Mouse (Mus musculus) embryo, embryonic 10 days (tissue): ENCODE data around the gene Dynlrb1.

Experiments
- DNase-seq: peaks from one replicate; pipeline ENCODE4 v3.0.0-alpha.2; 2015; ENCODE audit warnings: low spot score

Dynlrb1 gene

DNA sequence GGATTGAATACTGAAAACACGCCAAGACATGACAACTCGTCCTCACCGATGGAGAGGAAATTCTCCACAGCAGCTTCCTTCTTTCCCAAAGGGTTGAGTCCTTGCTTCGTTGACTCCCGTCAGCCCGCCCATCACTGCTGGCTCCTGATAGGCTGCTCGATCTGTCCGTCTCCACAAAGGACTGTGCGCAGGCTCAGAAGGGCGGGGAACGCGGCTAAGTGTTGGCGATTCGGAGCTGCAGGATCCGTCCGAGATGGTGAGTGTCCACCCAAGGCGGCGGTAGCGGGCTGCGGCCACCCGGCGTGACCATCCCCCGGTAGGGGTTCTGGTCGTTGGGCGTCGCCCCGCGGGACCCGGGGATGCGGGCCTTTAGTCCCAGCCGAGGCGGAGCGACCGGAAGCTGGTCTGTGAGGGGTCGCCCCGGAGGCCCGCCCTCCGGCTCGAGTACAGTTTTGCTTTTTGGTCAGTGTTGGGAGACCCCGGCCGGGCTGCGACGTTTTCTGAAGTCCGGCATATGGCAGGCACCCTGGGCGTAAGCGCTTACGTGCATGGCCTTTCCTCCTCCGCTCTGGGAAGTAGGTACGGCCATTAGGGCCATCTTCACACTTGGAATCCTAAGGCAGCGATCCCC is at the start of gene Dynlrb1:
TSS of gene Dynlrb1 (plus strand) at position 172 of the 631 bp plus-strand sequence.
- peak; percentile 99 for DNase-seq

DNA sequence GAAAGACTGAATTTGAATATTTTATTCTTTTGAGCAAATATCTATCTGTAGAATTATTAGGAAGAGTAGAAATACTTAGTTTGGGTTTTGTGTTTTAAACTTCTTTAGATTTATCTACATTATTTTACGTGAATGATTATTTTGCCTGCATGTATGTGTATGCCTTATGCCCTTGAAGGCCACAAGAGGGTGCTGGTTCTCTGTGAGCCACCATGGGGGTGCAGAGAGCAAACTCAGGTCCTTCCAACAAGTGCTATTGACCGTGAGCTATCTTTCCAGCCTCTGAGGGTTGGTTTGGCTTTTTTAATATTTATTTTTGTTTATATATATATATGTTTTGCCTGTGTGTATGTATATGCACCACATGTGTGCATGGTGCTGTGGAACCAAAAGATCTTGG is 28.9 kb upstream of the Dynlrb1 start:
- DNase-seq: peak; percentile 48

DNA sequence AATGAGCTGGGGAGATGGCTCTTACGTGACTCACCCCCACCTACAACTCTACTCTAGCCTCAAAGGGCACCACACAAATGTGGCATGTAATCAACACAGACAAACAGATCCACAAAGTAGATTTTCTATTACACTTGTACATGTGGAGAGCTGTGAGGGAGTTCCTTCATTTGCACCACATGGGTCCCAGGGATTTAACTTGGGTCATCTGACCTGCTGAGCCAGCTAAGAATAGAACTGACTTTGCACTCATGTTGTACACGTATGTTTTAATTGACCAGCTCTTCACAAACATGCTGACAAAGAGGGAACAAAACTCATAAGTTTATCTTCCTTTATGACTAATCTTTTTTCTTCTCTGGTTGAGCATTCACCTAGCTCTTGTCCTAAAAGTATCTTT is 13.2 kb upstream of the Dynlrb1 start:
- DNase-seq: no peak

DNA sequence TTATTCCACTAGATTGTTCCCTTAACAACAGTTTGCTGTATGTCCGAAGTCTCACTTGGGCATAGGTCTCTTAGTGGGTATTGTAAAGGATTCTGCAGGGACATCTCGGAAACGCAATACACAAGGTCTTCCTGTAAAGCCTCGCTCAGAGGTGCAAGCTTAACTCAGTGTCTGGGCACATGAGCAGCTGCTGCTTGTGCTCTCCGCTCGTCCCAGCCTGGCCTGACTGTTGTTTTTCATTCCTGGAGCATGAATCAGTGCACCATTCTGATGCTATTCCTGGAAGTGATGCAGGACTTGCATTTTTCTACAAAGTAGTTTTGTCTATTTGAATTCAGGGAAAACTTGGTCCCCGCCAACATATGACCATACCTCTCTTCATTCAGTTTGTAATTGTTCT is 11.6 kb upstream of the Dynlrb1 start:
- DNase-seq: no peak

DNA sequence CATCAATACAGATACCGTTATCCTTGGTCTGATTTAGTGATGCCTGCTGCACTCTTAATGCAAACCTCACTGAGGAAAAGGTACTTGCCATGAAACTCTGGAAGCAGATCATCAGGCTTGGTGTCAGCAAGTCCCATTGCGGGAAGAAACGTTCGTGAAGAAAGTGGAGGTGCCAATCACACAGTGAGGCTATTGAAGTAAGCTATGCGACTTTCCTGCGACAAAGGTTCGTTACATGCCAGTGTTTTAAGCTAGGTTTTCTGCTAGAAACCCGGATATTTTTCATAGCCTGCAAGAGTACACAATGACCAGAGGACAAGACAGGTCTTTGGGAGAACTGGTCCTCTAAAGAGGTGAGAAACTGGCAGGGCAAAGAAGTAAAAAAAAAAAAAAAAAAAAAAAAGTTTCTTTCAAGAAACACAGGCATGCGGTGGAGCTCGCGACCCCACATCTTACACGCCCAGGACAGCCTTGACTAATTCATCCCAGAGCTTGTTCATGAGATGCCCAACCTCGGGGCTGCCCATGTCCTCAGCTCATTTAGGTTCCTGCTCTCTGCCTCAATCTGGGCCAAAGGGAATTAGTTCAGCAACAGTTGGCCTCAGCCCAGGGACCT is 479 bp upstream of the Dynlrb1 start:
- peak; percentile 83 for DNase-seq

DNA sequence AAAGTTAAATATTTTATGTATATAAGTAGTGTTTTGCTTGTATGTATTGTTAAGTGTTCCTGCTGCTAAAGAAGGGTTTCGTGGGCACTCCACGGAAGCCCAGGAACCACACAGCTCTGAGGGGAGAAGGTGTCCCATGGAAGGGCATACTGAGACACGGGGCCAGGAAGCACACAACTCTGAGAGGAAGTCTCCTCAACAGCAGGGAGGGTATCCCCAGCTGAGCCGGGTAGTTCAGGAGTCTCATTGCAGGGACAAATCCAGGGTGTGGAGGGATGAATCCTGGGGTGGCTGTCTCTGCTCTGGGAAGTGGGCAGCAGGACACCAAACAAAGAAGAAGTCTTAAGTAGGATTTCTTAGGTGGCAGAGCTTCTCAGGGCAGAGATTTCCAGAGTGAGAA is 943 bp downstream of the Dynlrb1 start:
- DNase-seq: peak; percentile 11

DNA sequence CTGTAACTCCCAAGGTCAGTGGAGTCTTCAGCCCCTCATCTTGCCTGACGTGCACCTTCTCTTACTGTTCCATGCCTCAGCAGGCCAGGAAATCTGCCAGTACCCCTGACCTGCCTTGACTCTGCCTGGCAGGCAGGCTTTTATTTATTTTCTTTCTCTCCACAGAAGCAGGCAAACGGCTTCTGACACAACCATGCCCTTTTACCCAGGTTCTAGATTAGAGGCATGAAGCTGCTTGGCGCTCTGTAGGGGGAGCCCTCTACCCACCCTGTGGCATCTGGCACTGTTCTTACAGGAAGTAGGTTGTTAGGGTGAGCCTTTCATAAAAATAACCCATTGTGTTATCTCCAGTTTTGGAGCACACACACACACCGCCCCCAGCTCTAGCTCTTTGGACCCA is 4.6 kb downstream of the Dynlrb1 start:
- DNase-seq: peak; percentile 14

DNA sequence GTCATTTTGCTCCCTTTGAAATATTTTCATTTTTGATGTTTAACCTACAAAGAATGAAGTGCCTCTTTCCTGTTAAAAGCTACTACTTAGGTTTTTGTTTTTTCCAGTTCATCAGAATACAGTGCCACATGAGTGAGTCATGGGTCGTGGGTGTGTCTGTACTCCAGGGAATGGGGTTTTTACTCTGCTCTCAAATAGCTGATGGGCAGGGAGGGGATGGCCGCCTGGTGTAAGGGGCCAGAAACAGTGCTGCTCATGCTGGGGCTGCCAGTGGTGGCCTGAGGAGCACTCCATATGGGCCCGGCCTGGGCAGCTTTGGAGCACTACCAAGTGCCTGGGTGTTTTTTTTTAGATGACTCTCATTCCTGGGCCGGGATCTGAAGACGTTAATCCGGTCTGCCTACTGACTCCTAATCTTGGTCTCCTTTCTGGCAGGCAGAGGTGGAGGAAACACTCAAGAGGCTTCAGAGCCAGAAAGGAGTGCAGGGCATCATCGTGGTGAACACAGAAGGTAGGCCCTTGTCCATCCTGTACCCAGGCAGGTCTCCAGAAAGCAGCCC is 6.0 kb downstream of the Dynlrb1 start:
- DNase-seq: no peak

DNA sequence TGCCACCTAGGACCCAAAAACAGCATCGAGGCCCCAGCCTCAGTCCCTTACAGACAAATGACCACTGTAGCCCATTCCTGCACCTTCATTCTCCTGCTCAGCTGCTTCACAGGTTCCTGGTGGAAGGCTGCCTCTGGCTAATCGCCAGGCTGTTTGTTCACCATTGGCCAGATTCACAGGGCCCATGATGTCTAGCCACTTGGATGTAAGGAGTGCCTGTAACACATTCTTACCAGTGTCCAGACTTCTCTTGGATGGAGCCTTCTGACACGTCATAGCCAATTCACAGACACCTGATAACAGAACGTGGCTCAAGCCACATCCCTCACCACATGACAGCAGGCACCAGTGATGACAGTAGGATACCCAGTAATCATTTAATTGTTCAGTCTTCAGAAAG is 9.9 kb downstream of the Dynlrb1 start:
- DNase-seq: no peak

DNA sequence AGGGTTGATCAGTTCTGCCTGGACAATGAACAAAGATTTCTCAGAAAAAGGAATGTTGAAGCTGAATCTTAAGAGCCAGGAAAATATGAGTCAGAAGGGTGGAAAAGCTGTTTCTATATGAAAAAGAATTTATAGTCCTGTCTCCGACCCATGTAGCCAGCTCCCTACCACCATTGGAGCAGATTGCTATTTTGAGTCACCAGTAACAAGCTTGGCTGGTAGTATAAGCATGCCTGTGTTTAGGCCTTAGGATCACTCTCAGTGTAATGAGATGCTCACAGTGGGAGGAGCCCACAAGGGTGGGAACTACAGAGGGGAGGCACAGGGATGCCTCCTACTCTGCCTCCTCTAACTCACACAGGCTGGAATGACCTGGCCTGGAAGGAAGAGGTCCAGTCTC is 11.9 kb downstream of the Dynlrb1 start:
- DNase-seq: no peak

DNA sequence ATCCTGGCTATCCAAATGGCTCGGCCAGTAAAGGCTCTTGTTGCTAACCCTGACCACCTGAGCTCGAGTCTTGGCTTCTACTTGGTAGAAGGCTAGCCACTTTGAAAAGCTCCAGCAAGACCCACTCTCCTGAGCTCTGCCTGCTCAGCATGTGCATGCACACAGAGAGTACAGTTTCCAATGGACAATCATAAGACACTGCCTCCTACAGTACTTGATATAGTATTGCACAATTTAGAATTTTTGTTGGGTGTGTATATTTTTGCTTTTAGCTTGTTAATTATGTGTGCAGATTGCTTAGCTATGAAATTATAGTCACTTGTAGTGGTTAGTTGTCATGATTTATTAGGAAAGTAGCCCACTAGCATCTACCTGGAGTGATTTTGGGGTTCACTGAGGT is 12.4 kb downstream of the Dynlrb1 start:
- no peak for DNase-seq

DNA sequence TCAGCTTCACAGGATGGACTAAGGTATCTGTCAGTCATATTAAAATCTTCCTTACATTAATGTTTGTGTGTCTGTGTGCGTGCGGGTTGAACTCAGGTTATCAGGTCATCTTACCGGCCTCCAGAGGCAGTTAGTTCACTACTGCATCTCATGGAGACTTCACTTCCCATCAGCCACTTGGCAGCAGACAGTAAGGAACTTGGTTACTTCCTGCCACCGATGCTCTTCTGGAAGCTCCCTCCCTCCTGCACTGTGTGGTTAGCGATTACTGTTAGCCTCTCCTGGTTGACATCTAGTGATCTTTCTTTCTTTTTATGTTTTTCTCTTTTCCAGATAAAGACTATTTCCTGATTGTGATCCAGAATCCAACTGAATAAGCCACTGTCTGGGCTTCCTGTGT is 13.3 kb downstream of the Dynlrb1 start:
- DNase-seq: no peak

DNA sequence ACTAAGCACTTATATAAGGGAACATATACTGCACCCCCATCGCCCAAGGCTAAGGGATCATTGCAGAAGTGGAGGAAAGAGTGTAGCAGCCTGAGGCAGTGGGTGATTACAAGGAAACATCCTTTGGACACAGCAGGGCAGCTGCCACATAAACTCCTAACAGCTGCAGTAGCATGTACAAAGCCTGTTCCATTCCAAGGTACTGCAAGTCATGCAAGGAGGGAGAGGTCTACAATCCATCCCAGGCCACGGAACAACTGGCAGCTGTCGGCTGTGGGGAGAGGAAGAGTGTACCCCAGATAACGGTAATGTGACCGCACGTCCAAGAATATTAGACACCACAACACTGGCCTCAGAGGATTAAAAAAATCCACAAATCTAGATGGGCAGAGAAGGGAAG is 29.2 kb downstream of the Dynlrb1 start:
- DNase-seq: no peak

DNA sequence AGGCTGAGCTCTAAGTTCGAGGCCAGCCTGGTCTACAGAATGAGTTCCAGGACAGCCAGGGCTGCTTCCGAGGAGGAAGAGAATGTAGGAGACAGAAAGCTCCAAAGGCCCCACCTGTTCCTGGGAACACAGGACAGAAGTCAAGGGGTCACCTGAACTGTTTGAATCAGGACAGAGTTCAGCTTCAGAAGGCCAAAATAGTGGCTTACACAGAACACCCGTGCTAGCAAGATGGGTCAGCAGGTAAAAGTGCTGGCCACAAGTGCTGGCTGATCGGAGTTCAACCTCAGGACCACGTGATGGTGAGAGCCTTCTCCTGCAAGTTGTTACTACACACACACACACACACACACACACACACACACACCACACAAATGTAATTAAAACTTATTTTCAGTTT is 30.6 kb downstream of the Dynlrb1 start:
- no peak for DNase-seq

DNA sequence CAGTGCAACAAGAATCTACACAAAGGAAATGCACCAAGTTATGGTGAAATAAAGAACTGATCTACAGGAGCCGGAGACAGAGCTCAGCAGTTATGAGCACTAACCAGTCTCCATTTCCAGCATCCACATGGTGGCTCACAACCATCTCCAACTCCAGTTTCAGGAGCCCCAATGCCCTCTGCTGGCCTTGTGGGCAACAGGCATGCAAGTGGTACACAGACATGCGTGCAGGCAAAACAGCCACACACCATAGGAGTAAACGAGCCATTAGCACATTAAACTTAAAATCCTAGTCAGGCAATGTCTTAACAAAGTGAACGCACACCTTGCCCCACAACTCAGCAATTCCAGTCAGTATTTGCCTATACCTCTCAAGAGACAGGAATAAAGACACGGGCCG is 35.6 kb downstream of the Dynlrb1 start:
- DNase-seq: peak; percentile 14

DNA sequence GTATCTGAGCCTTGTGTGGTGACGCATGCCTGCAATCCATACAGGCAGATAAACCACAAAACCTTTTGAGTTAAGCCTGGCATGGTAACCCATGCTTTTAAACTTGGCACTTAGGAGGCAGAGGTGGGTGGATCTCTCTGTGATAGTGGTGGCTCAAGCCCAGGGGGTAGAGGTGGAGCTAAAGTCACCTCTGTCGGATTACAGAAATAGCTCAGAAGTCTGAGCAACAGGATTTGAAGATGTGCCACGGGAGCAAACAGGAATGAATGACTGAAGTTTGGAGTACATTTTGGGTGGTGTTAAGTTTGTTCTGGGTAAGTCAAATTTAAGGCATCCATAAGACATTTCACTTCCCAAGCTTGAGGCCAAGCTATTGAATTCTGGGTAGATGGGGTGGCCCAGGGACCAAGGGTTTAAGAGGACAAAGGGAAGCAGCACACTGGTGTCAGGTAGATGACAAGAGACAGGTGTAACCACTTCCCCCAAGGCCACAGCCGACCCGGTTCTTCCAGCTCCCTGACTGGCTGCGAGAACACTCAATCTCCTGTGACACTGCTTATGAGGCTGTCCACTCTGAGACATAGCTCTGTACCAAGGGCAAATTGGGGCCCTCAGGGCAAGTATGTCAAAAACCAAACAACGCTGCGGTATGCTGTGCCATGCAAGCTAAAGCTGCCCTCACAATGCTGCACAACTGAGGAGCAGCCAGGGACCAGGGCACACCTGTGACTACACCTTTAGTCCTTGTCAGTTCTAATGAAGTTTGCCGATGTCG is 36.2 kb downstream of the Dynlrb1 start:
- DNase-seq: peak; percentile 19

DNA sequence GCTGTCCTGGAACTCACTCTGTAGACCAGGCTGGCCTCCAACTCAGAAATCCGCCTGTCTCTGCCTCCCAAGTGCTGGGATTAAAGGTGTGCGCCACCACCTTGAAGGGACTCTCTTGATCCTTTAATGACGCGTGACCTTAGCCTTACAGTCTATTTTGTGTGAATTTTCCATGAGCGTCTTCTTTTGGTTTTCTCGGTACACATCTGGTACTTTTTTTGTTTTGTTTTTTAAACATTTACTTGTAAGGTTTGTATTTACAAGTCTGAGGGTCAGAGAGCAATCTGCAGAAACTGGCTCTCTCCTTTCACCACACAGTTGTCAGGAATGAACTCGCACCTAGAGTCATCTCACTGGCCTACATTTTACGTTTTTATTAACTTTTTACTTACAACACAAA is 37.3 kb downstream of the Dynlrb1 start:
- no peak for DNase-seq

DNA sequence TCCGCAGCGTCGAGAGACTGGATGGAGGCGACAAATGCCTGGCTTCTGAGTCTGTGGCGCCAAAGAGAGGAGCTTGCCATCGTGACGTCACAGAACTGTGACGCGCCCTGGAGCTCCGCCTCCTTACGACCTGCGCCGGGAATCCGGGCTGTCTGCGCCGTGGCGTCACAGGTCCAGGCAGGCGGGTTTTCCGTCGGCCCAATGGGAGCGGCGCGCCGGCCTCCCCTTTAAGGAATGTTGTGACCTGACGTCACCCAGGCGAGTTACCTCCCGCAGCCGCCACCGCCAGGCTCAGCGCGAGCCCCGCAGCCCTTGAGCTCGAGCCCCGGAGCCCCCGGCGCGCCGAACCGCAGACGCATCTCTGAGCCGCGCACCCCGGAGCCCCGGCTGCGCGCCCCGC is 39.9 kb downstream of the Dynlrb1 start, which contains the start of gene Map1lc3a:
TSS of gene Map1lc3a (plus strand) at position 103 of the 400 bp plus-strand sequence.
- peak; percentile 96 for DNase-seq

DNA sequence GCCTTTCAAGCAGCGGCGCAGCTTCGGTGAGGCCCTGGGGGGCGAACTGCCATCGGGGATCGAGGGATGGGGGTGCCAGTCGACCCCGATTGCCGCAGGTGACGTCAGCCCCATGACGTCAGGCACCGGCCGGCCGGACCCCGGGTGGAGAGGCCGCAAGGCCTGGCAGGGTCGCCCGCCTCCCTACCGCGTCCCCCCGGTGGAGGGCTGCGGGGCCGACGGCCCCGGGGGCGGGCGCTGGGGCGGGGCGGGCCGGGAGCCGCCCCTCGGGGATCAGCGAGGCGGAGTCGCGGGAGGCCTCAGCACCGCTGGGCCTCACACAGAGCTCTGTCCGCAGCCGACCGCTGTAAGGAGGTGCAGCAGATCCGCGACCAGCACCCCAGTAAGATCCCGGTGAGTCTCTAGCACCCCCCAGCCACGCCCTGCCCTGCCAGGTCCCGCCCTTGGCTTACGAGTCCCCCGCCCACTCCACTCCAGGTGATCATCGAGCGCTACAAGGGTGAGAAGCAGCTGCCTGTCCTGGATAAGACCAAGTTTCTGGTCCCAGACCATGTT is 40.4 kb downstream of the Dynlrb1 start:
- DNase-seq: peak; percentile 60

DNA sequence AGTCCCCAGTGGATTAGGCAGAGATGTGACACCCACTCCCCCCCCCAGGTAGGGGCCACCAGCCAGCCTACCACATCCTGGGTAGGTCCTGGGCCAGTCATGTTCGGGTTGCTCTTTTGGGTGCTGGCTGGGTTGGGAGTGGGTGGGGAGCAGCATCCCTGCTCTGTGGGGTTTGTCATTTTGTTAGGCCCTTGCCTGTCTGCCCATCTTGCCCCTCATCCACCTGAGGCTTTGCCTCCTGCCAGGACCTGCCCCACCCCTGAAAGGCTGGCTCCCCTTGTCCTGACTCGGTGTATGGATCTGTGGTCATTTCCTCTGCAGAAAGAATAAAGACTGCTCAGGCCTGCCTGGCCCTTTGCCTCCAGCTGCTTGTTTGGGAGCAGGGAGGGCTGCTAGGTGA is 41.4 kb downstream of the Dynlrb1 start:
- DNase-seq: no peak

DNA sequence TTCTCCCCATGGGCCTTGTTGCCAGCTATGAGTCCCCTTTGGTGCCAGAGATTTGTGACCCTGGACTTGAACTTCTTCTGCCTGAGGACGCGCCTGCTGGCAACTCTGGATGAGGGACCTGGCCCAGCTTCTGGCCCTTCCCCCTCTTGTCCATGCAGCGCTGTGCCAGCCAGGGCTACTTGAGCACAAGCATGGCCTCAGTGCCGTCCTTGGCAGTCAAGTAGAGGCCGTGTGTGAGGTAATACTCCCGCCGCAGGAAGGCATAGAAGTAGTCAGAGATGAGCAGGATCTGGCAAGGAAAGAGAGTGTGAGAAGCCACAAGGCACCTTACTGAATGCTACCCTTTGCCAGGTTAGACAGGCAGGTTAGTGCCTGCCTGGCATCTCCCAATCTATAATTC is 42.0 kb downstream of the Dynlrb1 start:
- no peak for DNase-seq

DNA sequence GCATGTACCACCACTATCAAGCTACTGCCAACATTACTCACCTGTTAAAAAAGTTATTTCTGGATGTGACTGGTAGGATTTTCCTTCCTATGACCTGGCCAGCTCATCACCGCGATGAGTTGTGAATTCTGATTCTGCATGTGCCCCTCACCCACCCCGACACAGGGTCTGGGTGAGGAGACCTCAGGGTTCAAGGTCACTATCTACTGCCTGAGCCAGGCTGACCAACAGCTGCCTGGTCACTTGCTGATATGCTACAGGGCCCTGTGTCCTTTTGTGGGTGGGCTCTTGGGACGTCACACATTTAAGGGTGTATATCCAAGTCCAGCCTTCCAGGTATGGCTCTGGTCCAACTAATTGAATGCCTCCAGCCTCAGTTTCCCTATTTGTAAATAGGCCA is 42.8 kb downstream of the Dynlrb1 start:
- no peak for DNase-seq

DNA sequence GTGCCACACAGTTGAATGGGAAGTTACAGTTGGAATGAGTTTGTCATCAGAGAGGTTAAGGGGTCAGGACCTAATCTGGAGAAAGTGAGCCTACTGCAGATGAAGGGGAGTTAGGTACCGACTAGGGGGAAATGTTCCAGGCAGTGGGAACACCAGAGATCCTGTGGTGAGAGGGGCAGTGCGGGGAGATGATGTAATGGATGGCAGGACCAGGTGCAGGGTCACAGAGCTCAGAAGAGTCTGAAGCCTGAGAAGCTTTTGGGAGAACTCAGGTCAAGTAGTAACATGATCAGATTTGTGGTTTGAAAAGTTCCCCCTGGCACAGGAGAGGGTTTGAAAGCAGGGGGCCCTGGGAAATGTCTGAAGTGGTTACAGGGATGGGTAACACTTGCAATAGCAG is 43.8 kb downstream of the Dynlrb1 start:
- no peak for DNase-seq
